Mouse (Mus musculus): ENCODE measurements around the gene Il6ra. TPM values are rescaled to one million over a fixed set of nuclear protein-coding genes. Genes with fewer than 3 reads are reported as not detected.
A peak's percentile ranks its signal among the peaks of the same experiment; 100 is the strongest.

The Il6ra gene
- polyA plus RNA-seq, 1 experiment from 2014 or later = 17.9 TPM

- TF ChIP-seq CTCF (IDR thresholded peaks at IDR 0.05) = no peak
- TF ChIP-seq EP300 (IDR thresholded peaks at IDR 0.05) = no peak
- WGBS = 65% methylated on average over 8 of the region's 8 CpGs
- H3K4me3 ChIP-seq (ENCODE audit: low read depth, low read length) = no peak overlapping the region
- H3K27me3 ChIP-seq (replicated peaks; ENCODE audit: insufficient read depth, low read length) = no peaks in the 10 kb centered on the region
- no peaks in the 10 kb centered on the region for H3K9me3 ChIP-seq (ENCODE audit: low read length)
- 0 out of 2 replicates have a peak, but pooled peaks cover 5% of the 10 kb centered on the region for H3K36me3 ChIP-seq (ENCODE audit: insufficient read depth, low read length)
- H3K27ac ChIP-seq (ENCODE audit: low read length) = no peak overlapping the region
- no peak for ATAC-seq
- no peak overlapping the region for H3K4me2 ChIP-seq (replicated peaks; ENCODE audit: low read depth, low read length)
- H3K4me1 ChIP-seq (ENCODE audit: insufficient read depth, low read depth, low read length) = no peaks in the 10 kb centered on the region
- no peak for DNase-seq (ENCODE audit: low spot score)
- H3K9ac ChIP-seq (replicated peaks; ENCODE audit: low read depth) = no peak overlapping the region
Measured at GRCm38 (mm10) chr3:89858888-89859287, 54.1 kb downstream of the Il6ra start.

GRCm38 (mm10) chr3:89858123-89858522 lies 54.9 kb downstream of the Il6ra start:
- TF ChIP-seq CTCF (IDR thresholded peaks at IDR 0.05) (peak; percentile 89), EP300 (IDR thresholded peaks at IDR 0.05) (no peak)
- DNase-seq (ENCODE audit: low spot score) (peak; percentile 81), ATAC-seq (no peak)
- no peaks in the 10 kb centered on the region for H3K27me3 ChIP-seq (replicated peaks; ENCODE audit: insufficient read depth, low read length)
- H3K27ac ChIP-seq (ENCODE audit: low read length) = no peak overlapping the region
- H3K9ac ChIP-seq (replicated peaks; ENCODE audit: low read depth) = no peak overlapping the region
- H3K36me3 ChIP-seq (ENCODE audit: insufficient read depth, low read length) = 0 out of 2 replicates have a peak, but pooled peaks cover 5% of the 10 kb centered on the region
- WGBS = 8% methylated on average over 4 of the region's 4 CpGs
- no peaks in the 10 kb centered on the region for H3K9me3 ChIP-seq (ENCODE audit: low read length)
- no peak overlapping the region for H3K4me3 ChIP-seq (ENCODE audit: low read depth, low read length)
- H3K4me2 ChIP-seq (replicated peaks; ENCODE audit: low read depth, low read length) = no peak overlapping the region
- H3K4me1 ChIP-seq (ENCODE audit: insufficient read depth, low read depth, low read length) = no peaks in the 10 kb centered on the region

GRCm38 (mm10) chr3:89857353-89857752 lies 55.6 kb downstream of the Il6ra start:
- no peaks in the 10 kb centered on the region for H3K27me3 ChIP-seq (replicated peaks; ENCODE audit: insufficient read depth, low read length)
- H3K4me2 ChIP-seq (replicated peaks; ENCODE audit: low read depth, low read length) = no peak overlapping the region
- no peak overlapping the region for H3K27ac ChIP-seq (ENCODE audit: low read length)
- H3K36me3 ChIP-seq (ENCODE audit: insufficient read depth, low read length) = 0 out of 2 replicates have a peak, but pooled peaks cover 5% of the 10 kb centered on the region
- DNase-seq (ENCODE audit: low spot score) (no peak), ATAC-seq (no peak)
- no peak overlapping the region for H3K4me3 ChIP-seq (ENCODE audit: low read depth, low read length)
- H3K9me3 ChIP-seq (ENCODE audit: low read length) = no peaks in the 10 kb centered on the region
- 85% methylated on average over 3 of the region's 3 CpGs for WGBS
- H3K9ac ChIP-seq (replicated peaks; ENCODE audit: low read depth) = no peak overlapping the region
- peak; percentile 67 for TF ChIP-seq CTCF (IDR thresholded peaks at IDR 0.05)
- TF ChIP-seq EP300 (IDR thresholded peaks at IDR 0.05) = no peak
- H3K4me1 ChIP-seq (ENCODE audit: insufficient read depth, low read depth, low read length) = no peaks in the 10 kb centered on the region

- no peaks in the 10 kb centered on the region for H3K9me3 ChIP-seq (ENCODE audit: low read length)
- H3K36me3 ChIP-seq (ENCODE audit: insufficient read depth, low read length) = 0 out of 2 replicates have a peak, but pooled peaks cover 5% of the 10 kb centered on the region
- no peak overlapping the region for H3K4me2 ChIP-seq (replicated peaks; ENCODE audit: low read depth, low read length)
- no peaks in the 10 kb centered on the region for H3K27me3 ChIP-seq (replicated peaks; ENCODE audit: insufficient read depth, low read length)
- ATAC-seq (peak; percentile 89), DNase-seq (ENCODE audit: low spot score) (peak; percentile 77)
- 56% methylated on average over 5 of the region's 5 CpGs for WGBS
- TF ChIP-seq CTCF (IDR thresholded peaks at IDR 0.05) (peak; percentile 42), EP300 (IDR thresholded peaks at IDR 0.05) (peak; percentile 93)
- H3K4me3 ChIP-seq (ENCODE audit: low read depth, low read length) = no peak overlapping the region
- no peaks in the 10 kb centered on the region for H3K4me1 ChIP-seq (ENCODE audit: insufficient read depth, low read depth, low read length)
- H3K9ac ChIP-seq (replicated peaks; ENCODE audit: low read depth) = no peak overlapping the region
- H3K27ac ChIP-seq (ENCODE audit: low read length) = peak overlapping the region; percentile 75
Measured at GRCm38 (mm10) chr3:89853752-89854151, 59.2 kb downstream of the Il6ra start.

- WGBS = 67% methylated on average over 6 of the region's 6 CpGs
- TF ChIP-seq CTCF (IDR thresholded peaks at IDR 0.05) (peak; percentile 19; the same call in 1 of the 2 replicates), EP300 (IDR thresholded peaks at IDR 0.05) (peak; percentile 8; the same call in 1 of the 2 replicates)
- Histone ChIP-seq H3K27me3 (replicated peaks; ENCODE audit: insufficient read depth, low read length) (no peaks in the 10 kb centered on the region), H3K9ac (replicated peaks; ENCODE audit: low read depth) (no peak overlapping the region), H3K4me1 (ENCODE audit: insufficient read depth, low read depth, low read length) (no peaks in the 10 kb centered on the region), H3K4me3 (ENCODE audit: low read depth, low read length) (no peak overlapping the region), H3K27ac (ENCODE audit: low read length) (peak overlapping the region; percentile 39), H3K9me3 (ENCODE audit: low read length) (no peaks in the 10 kb centered on the region), H3K36me3 (ENCODE audit: insufficient read depth, low read length) (no peaks in the 10 kb centered on the region), H3K4me2 (replicated peaks; ENCODE audit: low read depth, low read length) (no peak overlapping the region)
- peak; percentile 63 for ATAC-seq
- peak; percentile 47 for DNase-seq (ENCODE audit: low spot score)
Measured at GRCm38 (mm10) chr3:89848083-89848482, 64.9 kb downstream of the Il6ra start.

GRCm38 (mm10) chr3:89847596-89847995 lies 65.4 kb downstream of the Il6ra start:
- peak overlapping the region; percentile 39 for H3K27ac ChIP-seq (ENCODE audit: low read length)
- H3K27me3 ChIP-seq (replicated peaks; ENCODE audit: insufficient read depth, low read length) = no peaks in the 10 kb centered on the region
- no peaks in the 10 kb centered on the region for H3K9me3 ChIP-seq (ENCODE audit: low read length)
- H3K36me3 ChIP-seq (ENCODE audit: insufficient read depth, low read length) = no peaks in the 10 kb centered on the region
- no peak overlapping the region for H3K9ac ChIP-seq (replicated peaks; ENCODE audit: low read depth)
- ATAC-seq = peak; percentile 81
- 50% methylated on average over 6 of the region's 6 CpGs for WGBS
- peak; percentile 66 for DNase-seq (ENCODE audit: low spot score)
- TF ChIP-seq EP300 (IDR thresholded peaks at IDR 0.05) = peak; percentile 42; the same call in 1 of the 2 replicates
- TF ChIP-seq CTCF (IDR thresholded peaks at IDR 0.05) = no peak
- H3K4me3 ChIP-seq (ENCODE audit: low read depth, low read length) = no peak overlapping the region
- H3K4me1 ChIP-seq (ENCODE audit: insufficient read depth, low read depth, low read length) = no peaks in the 10 kb centered on the region
- H3K4me2 ChIP-seq (replicated peaks; ENCODE audit: low read depth, low read length) = no peak overlapping the region

GRCm38 (mm10) chr3:89847126-89847525 lies 65.9 kb downstream of the Il6ra start:
- Histone ChIP-seq H3K9ac (replicated peaks; ENCODE audit: low read depth) (no peak overlapping the region), H3K27me3 (replicated peaks; ENCODE audit: insufficient read depth, low read length) (no peaks in the 10 kb centered on the region), H3K36me3 (ENCODE audit: insufficient read depth, low read length) (no peaks in the 10 kb centered on the region), H3K9me3 (ENCODE audit: low read length) (no peaks in the 10 kb centered on the region), H3K4me2 (replicated peaks; ENCODE audit: low read depth, low read length) (no peak overlapping the region), H3K4me3 (ENCODE audit: low read depth, low read length) (no peak overlapping the region), H3K27ac (ENCODE audit: low read length) (no peak overlapping the region), H3K4me1 (ENCODE audit: insufficient read depth, low read depth, low read length) (no peaks in the 10 kb centered on the region)
- TF ChIP-seq CTCF (IDR thresholded peaks at IDR 0.05) (peak; percentile 34), EP300 (IDR thresholded peaks at IDR 0.05) (no peak)
- ATAC-seq = no peak
- WGBS = 81% methylated on average over 3 of the region's 3 CpGs
- no peak for DNase-seq (ENCODE audit: low spot score)

All from lung, postnatal 0 days (tissue).